Mouse (Mus musculus): ENCODE results near the gene Dynlt1b. TPM values are rescaled to one million over a fixed set of nuclear protein-coding genes. Genes with fewer than 3 reads are reported as not detected.
"Not testable (repeated sequence)": the region's sequence is repeated elsewhere in the genome, so short reads cannot be mapped to it uniquely, and the experiment has no call there.

The Dynlt1b gene
- total and polyA plus RNA-seq, 3 experiments = 34.2 to 113 (median 42.1) TPM

GRCm38 (mm10) chr17:6421547-6422326, 8.2 kb upstream of the Dynlt1b start:
- H3K9ac ChIP-seq (ENCODE audit: low read depth, low read length); H3K4me3 ChIP-seq; DNase-seq; H3K27ac ChIP-seq; intact Hi-C loops (cut with DNase I); H3K27me3 ChIP-seq (ENCODE audit: control insufficient read depth, insufficient read depth, low read length); H3K4me1 ChIP-seq (ENCODE audit: control insufficient read depth, insufficient read depth, low read length); H3K36me3 ChIP-seq (ENCODE audit: control insufficient read depth, insufficient read depth, low read length); H3K79me2 ChIP-seq (replicated peaks; ENCODE audit: control insufficient read depth, insufficient read depth, low read length): not testable (repeated sequence)
- WGBS = 61% methylated on average over 13 of the region's 14 CpGs

- H3K4me1 ChIP-seq (ENCODE audit: control insufficient read depth, insufficient read depth, low read length); intact Hi-C loops (cut with DNase I); H3K79me2 ChIP-seq (replicated peaks; ENCODE audit: control insufficient read depth, insufficient read depth, low read length); H3K27ac ChIP-seq; H3K9ac ChIP-seq (ENCODE audit: low read depth, low read length); H3K27me3 ChIP-seq (ENCODE audit: control insufficient read depth, insufficient read depth, low read length); H3K36me3 ChIP-seq (ENCODE audit: control insufficient read depth, insufficient read depth, low read length); H3K4me3 ChIP-seq; DNase-seq: not testable (repeated sequence)
- 57% methylated on average over 2 of the region's 2 CpGs for WGBS
Observed at GRCm38 (mm10) chr17:6422370-6422769, 7.5 kb upstream of the Dynlt1b start.

GRCm38 (mm10) chr17:6422805-6423204, 7.1 kb upstream of the Dynlt1b start:
- DNase-seq; H3K9ac ChIP-seq (ENCODE audit: low read depth, low read length); H3K36me3 ChIP-seq (ENCODE audit: control insufficient read depth, insufficient read depth, low read length); H3K79me2 ChIP-seq (replicated peaks; ENCODE audit: control insufficient read depth, insufficient read depth, low read length); H3K4me3 ChIP-seq; H3K27me3 ChIP-seq (ENCODE audit: control insufficient read depth, insufficient read depth, low read length); H3K27ac ChIP-seq; intact Hi-C loops (cut with DNase I); H3K4me1 ChIP-seq (ENCODE audit: control insufficient read depth, insufficient read depth, low read length): not testable (repeated sequence)
- 59% methylated on average over 3 of the region's 3 CpGs for WGBS

- H3K27ac ChIP-seq; intact Hi-C loops (cut with DNase I); H3K36me3 ChIP-seq (ENCODE audit: control insufficient read depth, insufficient read depth, low read length); H3K4me3 ChIP-seq; H3K4me1 ChIP-seq (ENCODE audit: control insufficient read depth, insufficient read depth, low read length); H3K9ac ChIP-seq (ENCODE audit: low read depth, low read length); H3K79me2 ChIP-seq (replicated peaks; ENCODE audit: control insufficient read depth, insufficient read depth, low read length); H3K27me3 ChIP-seq (ENCODE audit: control insufficient read depth, insufficient read depth, low read length): not testable (repeated sequence)
- DNase-seq = peak; percentile 35 to 60
- WGBS = 36% methylated on average over 12 of the region's 12 CpGs
Observed at GRCm38 (mm10) chr17:6424294-6424980, 5.5 kb upstream of the Dynlt1b start.

GRCm38 (mm10) chr17:6425325-6425724, 4.6 kb upstream of the Dynlt1b start:
- DNase-seq; H3K27me3 ChIP-seq (ENCODE audit: control insufficient read depth, insufficient read depth, low read length); H3K27ac ChIP-seq; H3K4me3 ChIP-seq; H3K36me3 ChIP-seq (ENCODE audit: control insufficient read depth, insufficient read depth, low read length); H3K4me1 ChIP-seq (ENCODE audit: control insufficient read depth, insufficient read depth, low read length); H3K79me2 ChIP-seq (replicated peaks; ENCODE audit: control insufficient read depth, insufficient read depth, low read length); H3K9ac ChIP-seq (ENCODE audit: low read depth, low read length); intact Hi-C loops (cut with DNase I): not testable (repeated sequence)
- WGBS = 68% methylated on average over 3 of the region's 3 CpGs

GRCm38 (mm10) chr17:6426869-6427268, 3.0 kb upstream of the Dynlt1b start:
- DNase-seq; H3K4me1 ChIP-seq (ENCODE audit: control insufficient read depth, insufficient read depth, low read length); H3K79me2 ChIP-seq (replicated peaks; ENCODE audit: control insufficient read depth, insufficient read depth, low read length); H3K9ac ChIP-seq (ENCODE audit: low read depth, low read length); H3K4me3 ChIP-seq; H3K27me3 ChIP-seq (ENCODE audit: control insufficient read depth, insufficient read depth, low read length); H3K36me3 ChIP-seq (ENCODE audit: control insufficient read depth, insufficient read depth, low read length); H3K27ac ChIP-seq; intact Hi-C loops (cut with DNase I): not testable (repeated sequence)
- 64% methylated on average over 6 of the region's 8 CpGs for WGBS

- DNase-seq; H3K9ac ChIP-seq (ENCODE audit: low read depth, low read length); H3K27ac ChIP-seq; H3K4me1 ChIP-seq (ENCODE audit: control insufficient read depth, insufficient read depth, low read length); H3K27me3 ChIP-seq (ENCODE audit: control insufficient read depth, insufficient read depth, low read length); intact Hi-C loops (cut with DNase I); H3K4me3 ChIP-seq; H3K36me3 ChIP-seq (ENCODE audit: control insufficient read depth, insufficient read depth, low read length); H3K79me2 ChIP-seq (replicated peaks; ENCODE audit: control insufficient read depth, insufficient read depth, low read length): not testable (repeated sequence)
- 57% methylated on average over 2 of the region's 2 CpGs for WGBS
Observed at GRCm38 (mm10) chr17:6428926-6429325, 986 bp upstream of the Dynlt1b start.

GRCm38 (mm10) chr17:6430410-6431001, 594 bp downstream of the Dynlt1b start:
- Histone ChIP-seq H3K9ac (ENCODE audit: low read depth, low read length) (peak overlapping the region; percentile 60), H3K27ac (peak overlapping the region; percentile 40; the same call in 1 of the 2 replicates), H3K4me3 (peak overlapping the region; percentile 39)
- H3K4me1 ChIP-seq (ENCODE audit: control insufficient read depth, insufficient read depth, low read length); H3K36me3 ChIP-seq (ENCODE audit: control insufficient read depth, insufficient read depth, low read length); H3K79me2 ChIP-seq (replicated peaks; ENCODE audit: control insufficient read depth, insufficient read depth, low read length); DNase-seq; H3K27me3 ChIP-seq (ENCODE audit: control insufficient read depth, insufficient read depth, low read length); intact Hi-C loops (cut with DNase I): not testable (repeated sequence)
- under 1% methylated on average over 9 of the region's 9 CpGs for whole genome bisulfite sequencing

- H3K79me2 ChIP-seq (replicated peaks; ENCODE audit: control insufficient read depth, insufficient read depth, low read length); intact Hi-C loops (cut with DNase I); H3K9ac ChIP-seq (ENCODE audit: low read depth, low read length); H3K27me3 ChIP-seq (ENCODE audit: control insufficient read depth, insufficient read depth, low read length); DNase-seq; H3K4me3 ChIP-seq; H3K36me3 ChIP-seq (ENCODE audit: control insufficient read depth, insufficient read depth, low read length); H3K4me1 ChIP-seq (ENCODE audit: control insufficient read depth, insufficient read depth, low read length); H3K27ac ChIP-seq: not testable (repeated sequence)
- WGBS = 95% methylated on average over 3 of the region's 4 CpGs
Observed at GRCm38 (mm10) chr17:6432456-6432855, 2.5 kb downstream of the Dynlt1b start.
